ENCODE assay signal across 12 mouse cellular contexts in genomic region chr7:113901941-113902515, GRCm38 (mm10).
DNase-seq lines count a peak whose midpoint lies in the region; ATAC-seq and TF ChIP-seq lines count a peak whose summit lies in the region.
"Had no signal": no experiment of that assay in that cellular context is flagged by ENCODE, and none has a peak within 500 bp of the region (broad histone marks: within the 10 kb centered on the region; RNA-seq: fewer than 3 reads in every experiment).

No protein-coding gene starts in this region.

- WGBS in heart, embryonic 11.5 days (ENCODE audit: insufficient replicate concordance) = 69% methylated on average over 10 of the region's 10 CpGs
- 26% methylated on average over 10 of the region's 10 CpGs for WGBS in forebrain, embryonic 10.5 days
- WGBS in hindbrain, embryonic 16.5 days = 23% methylated on average over 10 of the region's 10 CpGs
- 17% methylated on average over 10 of the region's 10 CpGs for WGBS in midbrain, postnatal 0 days
- WGBS in intestine, embryonic 15.5 days = 67% methylated on average over 10 of the region's 10 CpGs

- H3K4me2 ChIP-seq in heart, embryonic 11.5 days = no peak overlapping the region
- peak overlapping the region; percentile 37 for H3K4me2 ChIP-seq in hindbrain, embryonic 16.5 days (ENCODE audit: low read length)
- no peak overlapping the region for H3K4me2 ChIP-seq in midbrain, postnatal 0 days (ENCODE audit: low read depth, low read length, poor library complexity, severe bottlenecking)
- H3K4me2 ChIP-seq in intestine, embryonic 15.5 days (replicated peaks) = no peak overlapping the region
- H3K4me2 ChIP-seq: heart, embryonic 15.5 days; limb, embryonic 15.5 days had no signal

- peaks cover 2% of the 10 kb centered on the region; the same call in 1 of the 2 replicates for H3K36me3 ChIP-seq in heart, embryonic 11.5 days (ENCODE audit: control insufficient read depth, insufficient read depth, low read length)
- no peaks in the 10 kb centered on the region for H3K36me3 ChIP-seq in forebrain, embryonic 10.5 days (replicated peaks)
- H3K36me3 ChIP-seq in hindbrain, embryonic 16.5 days (ENCODE audit: control insufficient read depth, insufficient read depth, low read length) = no peaks in the 10 kb centered on the region
- no peaks in the 10 kb centered on the region for H3K36me3 ChIP-seq in midbrain, postnatal 0 days (ENCODE audit: insufficient read depth, low read length)
- no peaks in the 10 kb centered on the region for H3K36me3 ChIP-seq in intestine, embryonic 15.5 days
- H3K36me3 ChIP-seq: heart, embryonic 15.5 days; limb, embryonic 15.5 days had no signal

- DNase-seq in heart, adult 11 months = peak; percentile 55
- DNase-seq in forebrain, embryonic 10.5 days (ENCODE audit: extremely low spot score, low spot score) = no peak
- peak; percentile 26 for DNase-seq in midbrain, postnatal 0 days (ENCODE audit: low spot score)
- DNase-seq in cerebellum, postnatal 36 days = no peak
- DNase-seq in urinary bladder, postnatal 10 days (ENCODE audit: low spot score) = no peak
- DNase-seq: gastrocnemius, adult 2 months; kidney, adult 9 months had no signal

- H3K27me3 ChIP-seq in heart, embryonic 11.5 days (ENCODE audit: control insufficient read depth, insufficient read depth, low read length) = no peaks in the 10 kb centered on the region
- 0 out of 2 replicates have a peak, but pooled peaks cover 6% of the 10 kb centered on the region for H3K27me3 ChIP-seq in forebrain, embryonic 10.5 days (ENCODE audit: poor library complexity, severe bottlenecking)
- no peaks in the 10 kb centered on the region for H3K27me3 ChIP-seq in hindbrain, embryonic 16.5 days (replicated peaks; ENCODE audit: control insufficient read depth, insufficient read depth, low read length)
- no peaks in the 10 kb centered on the region for H3K27me3 ChIP-seq in midbrain, postnatal 0 days (ENCODE audit: insufficient read depth, low read length)
- no peaks in the 10 kb centered on the region for H3K27me3 ChIP-seq in intestine, embryonic 15.5 days (replicated peaks)
- H3K27me3 ChIP-seq: heart, embryonic 15.5 days; limb, embryonic 15.5 days had no signal

- no peak overlapping the region for H3K9ac ChIP-seq in heart, embryonic 11.5 days (ENCODE audit: low read depth, low read length)
- H3K9ac ChIP-seq in hindbrain, embryonic 16.5 days (ENCODE audit: low read depth, low read length) = no peak overlapping the region; the same call in 1 of the 2 replicates
- H3K9ac ChIP-seq in midbrain, postnatal 0 days (replicated peaks; ENCODE audit: low read length, poor library complexity, severe bottlenecking) = no peak overlapping the region
- no peak overlapping the region for H3K9ac ChIP-seq in intestine, embryonic 15.5 days
- H3K9ac ChIP-seq: heart, embryonic 15.5 days; limb, embryonic 15.5 days had no signal

- no peaks in the 10 kb centered on the region for H3K4me1 ChIP-seq in heart, embryonic 11.5 days (ENCODE audit: control insufficient read depth, insufficient read depth, low read length)
- H3K4me1 ChIP-seq in forebrain, embryonic 10.5 days = peaks cover 24% of the 10 kb centered on the region
- H3K4me1 ChIP-seq in hindbrain, embryonic 16.5 days (ENCODE audit: control insufficient read depth, insufficient read depth, low read depth, low read length) = peaks cover 6% of the 10 kb centered on the region
- H3K4me1 ChIP-seq in midbrain, postnatal 0 days (ENCODE audit: insufficient read depth, low read length) = 0 out of 2 replicates have a peak, but pooled peaks cover 3% of the 10 kb centered on the region
- no peaks in the 10 kb centered on the region for H3K4me1 ChIP-seq in intestine, embryonic 15.5 days (replicated peaks)

- H3K9me3 ChIP-seq in heart, embryonic 11.5 days (replicated peaks; ENCODE audit: control insufficient read depth, low read length) = no peaks in the 10 kb centered on the region
- H3K9me3 ChIP-seq in forebrain, embryonic 10.5 days = peaks cover 4% of the 10 kb centered on the region; the same call in 1 of the 2 replicates
- no peaks in the 10 kb centered on the region for H3K9me3 ChIP-seq in hindbrain, embryonic 16.5 days (ENCODE audit: control insufficient read depth, low read length)
- H3K9me3 ChIP-seq in midbrain, postnatal 0 days (ENCODE audit: low read length) = no peaks in the 10 kb centered on the region
- H3K9me3 ChIP-seq in intestine, embryonic 15.5 days = no peaks in the 10 kb centered on the region
- H3K9me3 ChIP-seq: heart, embryonic 15.5 days; limb, embryonic 15.5 days had no signal

- H3K27ac ChIP-seq in heart, embryonic 11.5 days (ENCODE audit: low read depth, low read length) = no peak overlapping the region
- 0 out of 2 replicates have a peak overlapping the region, but pooled peaks have one; percentile 57 for H3K27ac ChIP-seq in forebrain, embryonic 10.5 days
- H3K27ac ChIP-seq in hindbrain, embryonic 16.5 days (ENCODE audit: low read depth, low read length) = peak overlapping the region; percentile 60
- no peak overlapping the region for H3K27ac ChIP-seq in midbrain, postnatal 0 days (ENCODE audit: low read depth, low read length)
- H3K27ac ChIP-seq in intestine, embryonic 15.5 days = no peak overlapping the region
- H3K27ac ChIP-seq: gastrocnemius, adult 2 months; heart, embryonic 15.5 days; limb, embryonic 15.5 days had no signal

- H3K4me3 ChIP-seq in heart, embryonic 11.5 days (ENCODE audit: low read depth, low read length) = no peak overlapping the region
- H3K4me3 ChIP-seq in forebrain, embryonic 10.5 days = peak overlapping the region; percentile 5; the same call in 1 of the 2 replicates
- no peak overlapping the region for H3K4me3 ChIP-seq in hindbrain, embryonic 16.5 days (ENCODE audit: low read length)
- H3K4me3 ChIP-seq in midbrain, postnatal 0 days (ENCODE audit: low read depth, low read length) = no peak overlapping the region
- H3K4me3 ChIP-seq in intestine, embryonic 15.5 days (replicated peaks) = no peak overlapping the region
- H3K4me3 ChIP-seq: gastrocnemius, adult 2 months; heart, embryonic 15.5 days; limb, embryonic 15.5 days had no signal

- no peak for ATAC-seq in heart, embryonic 11.5 days (replicated peaks; ENCODE audit: insufficient number of reproducible peaks, low FRiP score, low TSS enrichment)
- peak; percentile 65; the same call in 1 of the 2 replicates for ATAC-seq in hindbrain, embryonic 16.5 days
- peak; percentile 31; the same call in 1 of the 2 replicates for ATAC-seq in midbrain, postnatal 0 days (ENCODE audit: low FRiP score)
- ATAC-seq in intestine, embryonic 15.5 days = no peak

- TF ChIP-seq CTCF in midbrain, postnatal 0 days (IDR thresholded peaks at IDR 0.05) = no peak

Comparison
In these comparisons a context has a peak if more than half of its experiments do, and no peak if none do; other contexts are left out.
1. DNase-seq: peak in heart, adult 11 months (single experiment) and midbrain, postnatal 0 days (single experiment); none in forebrain, embryonic 10.5 days (single experiment), cerebellum, postnatal 36 days (0 of 2) and urinary bladder, postnatal 10 days (single experiment).
2. ATAC-seq: peak in hindbrain, embryonic 16.5 days (single experiment) and midbrain, postnatal 0 days (single experiment); none in heart, embryonic 11.5 days (single experiment) and intestine, embryonic 15.5 days (single experiment).
3. H3K27ac ChIP-seq: peak in forebrain, embryonic 10.5 days (single experiment) and hindbrain, embryonic 16.5 days (single experiment); none in heart, embryonic 11.5 days (single experiment), midbrain, postnatal 0 days (single experiment) and intestine, embryonic 15.5 days (single experiment).